Mouse (Mus musculus) B cell, adult 2 months (primary cell): ENCODE measurements around the gene Aunip.

Experiments
- DNase-seq, 2 experiments: peaks; one replicate each; pipeline ENCODE4 v3.0.0; 2022

The Aunip gene

DNA sequence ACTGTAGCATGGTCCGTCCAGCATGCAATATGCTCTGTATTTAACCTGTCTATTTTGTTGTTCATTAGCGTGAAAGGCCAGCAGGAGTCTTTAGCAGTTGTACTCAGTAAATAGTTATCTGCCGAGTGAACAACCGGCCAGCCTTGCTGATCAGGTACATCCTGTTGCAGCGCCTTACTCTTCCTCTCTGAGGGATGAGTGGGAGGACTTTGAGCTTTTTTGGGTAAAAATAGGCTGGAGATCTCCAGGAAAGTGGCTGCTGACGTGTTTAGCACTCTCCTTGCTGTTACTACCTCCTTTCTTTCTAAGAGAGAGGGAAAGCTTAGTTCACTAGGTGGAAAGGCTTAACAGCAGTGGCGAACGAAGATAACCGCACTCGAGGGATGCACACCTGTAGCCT is 6.9 kb downstream of the Aunip start:
- no peak for DNase-seq

- no peak for DNase-seq
Observed at GRCm38 (mm10) chr4:134518541-134518940, 7.7 kb downstream of the Aunip start.

DNA sequence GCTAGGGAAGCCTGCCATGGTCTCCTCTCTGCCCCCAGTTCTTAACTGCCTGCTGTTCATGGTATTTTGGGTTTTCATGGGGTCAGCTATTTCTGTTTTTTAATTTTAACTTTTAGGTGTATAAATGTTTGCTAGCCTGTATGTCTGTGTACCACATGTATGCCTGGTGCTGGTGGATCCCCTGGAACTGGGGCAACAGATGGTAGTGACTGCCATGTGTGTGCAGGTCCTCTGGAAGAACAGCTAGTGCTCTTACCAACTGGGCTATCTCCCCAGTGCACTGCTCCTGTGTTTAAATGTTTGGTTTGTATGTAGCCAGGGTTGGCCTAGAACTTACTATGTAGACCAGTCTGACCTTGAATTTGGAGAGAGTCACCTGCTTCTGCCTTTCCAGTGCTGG is 8.5 kb downstream of the Aunip start:
- DNase-seq, result no peak

DNA sequence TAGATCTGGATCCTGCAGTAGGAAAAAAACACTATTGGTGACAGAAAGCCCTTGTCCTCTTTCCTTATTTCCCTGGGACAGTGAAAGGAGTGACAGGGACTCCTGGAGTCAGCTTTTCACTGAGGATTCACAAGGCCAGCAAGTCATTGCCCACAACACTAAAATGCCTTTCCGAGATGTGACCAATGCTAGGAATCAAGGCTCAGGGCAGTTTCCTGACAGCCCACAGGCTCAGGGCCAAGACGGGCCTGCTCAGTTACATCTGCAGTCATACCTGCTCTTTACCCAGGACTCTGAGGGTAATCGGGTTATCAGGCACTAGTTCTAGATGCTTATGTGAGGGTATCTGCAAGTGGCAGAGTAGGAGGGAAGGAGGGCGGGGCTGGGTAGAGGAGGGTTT is 12.6 kb downstream of the Aunip start:
- DNase-seq, result no peak

- DNase-seq, result no peak
Observed at GRCm38 (mm10) chr4:134525806-134526205, 15.0 kb downstream of the Aunip start.

GRCm38 (mm10) chr4:134526220-134526619 is 15.4 kb downstream of the Aunip start:
- DNase-seq, result no peak

GRCm38 (mm10) chr4:134532928-134533327 is 22.1 kb downstream of the Aunip start:
- DNase-seq, result no peak

DNA sequence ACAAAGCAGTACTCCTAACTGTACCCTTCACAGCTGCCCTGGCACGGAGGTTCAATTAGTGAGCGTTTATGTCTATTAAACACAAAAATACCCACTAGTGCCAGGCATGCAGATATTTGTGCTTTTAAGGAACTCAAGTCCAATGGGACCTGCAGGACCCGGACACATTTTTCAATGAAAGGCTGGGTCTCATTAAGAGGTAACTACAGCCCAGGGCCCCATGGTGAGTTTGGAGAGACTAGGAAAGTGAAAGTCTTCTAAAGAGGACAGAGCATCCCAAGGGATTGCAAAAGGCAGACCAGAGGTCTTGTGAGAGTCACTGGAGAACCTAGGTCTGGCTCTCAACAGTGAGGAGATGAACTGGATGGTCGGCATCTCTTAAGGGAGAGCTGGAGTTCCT is 22.6 kb downstream of the Aunip start:
- DNase-seq, result no peak

GRCm38 (mm10) chr4:134534124-134534886 is 23.5 kb downstream of the Aunip start:
- peak; percentile 79 to 80 for DNase-seq

- peak; percentile 97 for DNase-seq
Observed at GRCm38 (mm10) chr4:134534932-134535786, 24.4 kb downstream of the Aunip start, which contains the start of gene Mtfr1l. Mtfr1l (minus strand) TSS chr4:134535387.

DNA sequence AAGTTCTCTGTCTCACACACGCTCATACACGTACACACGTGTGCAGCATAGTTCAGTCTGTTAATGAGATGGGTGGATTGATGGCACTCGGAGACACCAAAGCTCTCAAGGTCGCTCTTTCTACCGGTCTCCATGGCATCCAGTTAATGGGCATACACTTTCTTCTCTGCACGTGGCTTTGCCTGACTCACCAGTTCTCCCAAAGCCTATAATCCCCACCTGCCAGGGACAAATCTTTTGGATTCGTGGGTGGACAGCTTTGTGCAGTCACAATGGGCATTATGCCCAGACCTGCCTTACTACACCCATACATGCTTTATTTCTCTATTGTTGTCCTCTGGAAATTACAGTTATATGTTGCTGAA is 25.0 kb downstream of the Aunip start:
- no peak for DNase-seq

DNA sequence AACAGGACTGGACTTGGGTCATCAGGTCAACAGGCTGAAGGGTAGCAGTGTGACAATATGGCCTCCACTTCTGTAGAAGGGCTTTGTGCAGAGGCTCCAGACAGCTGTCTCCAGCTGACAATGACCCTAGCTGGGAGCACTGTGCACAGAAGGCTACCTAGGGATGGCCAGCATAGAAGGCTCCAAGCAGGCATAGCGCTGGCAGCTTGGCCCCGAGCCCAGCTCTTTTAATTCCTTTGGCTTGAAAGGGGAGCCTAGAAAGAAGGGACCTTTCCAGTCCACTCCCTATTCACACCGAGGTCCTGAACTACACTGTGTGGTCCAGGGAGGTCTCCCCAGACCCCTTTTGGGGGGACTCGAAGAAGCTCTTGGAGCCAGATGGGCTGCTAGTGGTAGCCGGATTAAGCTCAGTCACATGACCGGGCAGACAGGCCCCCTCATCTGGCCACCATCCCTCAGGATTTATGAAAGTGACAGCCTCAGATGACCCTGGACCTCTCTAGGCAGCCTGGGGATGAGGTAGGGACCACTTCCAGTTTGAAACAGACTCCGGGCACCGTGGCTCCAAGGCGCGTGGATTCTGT is 28.3 kb downstream of the Aunip start:
- DNase-seq, result no peak

GRCm38 (mm10) chr4:134542726-134543125 is 31.9 kb downstream of the Aunip start:
- no peak for DNase-seq

DNA sequence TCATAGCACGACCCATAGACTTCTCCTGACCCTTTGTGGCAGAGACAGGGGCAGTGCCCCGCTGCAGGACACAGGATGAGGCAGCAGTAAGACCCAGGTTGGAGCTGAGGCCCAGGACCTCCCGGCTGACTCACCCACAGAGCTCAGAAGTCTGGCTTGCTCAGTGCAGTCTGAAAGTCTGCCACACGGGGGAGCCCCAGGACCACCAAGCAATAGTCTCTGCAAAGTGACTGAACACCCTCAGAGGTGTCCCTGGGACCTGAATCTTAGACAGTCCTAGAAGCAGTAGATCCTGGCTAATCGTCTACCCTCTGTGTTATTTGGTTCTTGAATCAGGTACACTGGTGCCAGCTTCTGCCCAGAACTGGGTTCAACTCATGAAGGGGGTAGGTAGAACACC is 32.5 kb downstream of the Aunip start:
- DNase-seq, result peak; percentile 98 to 99

- DNase-seq, result no peak
Observed at GRCm38 (mm10) chr4:134546814-134547705, 36.3 kb downstream of the Aunip start.

DNA sequence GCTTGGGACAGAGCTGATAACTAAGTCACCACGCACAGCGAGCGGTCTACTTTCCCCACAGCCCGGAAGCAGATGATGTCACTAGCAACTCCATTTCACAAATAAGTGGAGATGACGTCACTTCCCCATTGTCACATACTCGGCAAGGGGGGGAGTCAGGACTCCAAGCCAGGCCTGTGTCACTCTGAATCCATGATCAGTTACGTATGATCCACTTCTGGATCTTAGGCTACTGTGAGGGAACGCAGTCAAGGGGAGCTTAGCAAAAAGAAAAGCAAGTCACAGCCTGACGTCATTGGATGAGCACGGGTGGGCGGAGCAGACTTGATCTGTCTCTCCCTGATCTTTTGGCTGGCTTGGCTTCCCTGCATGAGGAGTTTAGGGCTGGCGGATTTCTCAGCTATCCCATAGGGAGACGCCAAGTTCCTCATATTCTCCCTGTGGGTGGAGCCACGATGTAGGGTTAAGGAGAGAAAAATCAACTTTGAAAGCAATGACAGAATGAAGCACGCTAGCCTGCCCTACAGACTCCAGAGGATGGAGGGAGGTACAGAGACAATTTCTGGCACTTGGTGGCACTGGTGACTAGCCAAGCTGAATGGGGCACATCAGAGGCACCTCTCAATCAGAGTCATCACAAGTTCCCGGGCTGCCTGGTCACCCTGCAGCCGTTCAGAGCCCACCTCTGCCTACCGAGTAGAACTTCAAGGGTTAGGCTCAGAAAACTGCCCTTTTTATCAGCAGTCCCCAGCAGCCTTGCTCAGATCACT is 37.6 kb downstream of the Aunip start:
- DNase-seq, result peak; percentile 14 to 26

- DNase-seq, result no peak
Observed at GRCm38 (mm10) chr4:134549899-134550298, 39.1 kb downstream of the Aunip start.

DNA sequence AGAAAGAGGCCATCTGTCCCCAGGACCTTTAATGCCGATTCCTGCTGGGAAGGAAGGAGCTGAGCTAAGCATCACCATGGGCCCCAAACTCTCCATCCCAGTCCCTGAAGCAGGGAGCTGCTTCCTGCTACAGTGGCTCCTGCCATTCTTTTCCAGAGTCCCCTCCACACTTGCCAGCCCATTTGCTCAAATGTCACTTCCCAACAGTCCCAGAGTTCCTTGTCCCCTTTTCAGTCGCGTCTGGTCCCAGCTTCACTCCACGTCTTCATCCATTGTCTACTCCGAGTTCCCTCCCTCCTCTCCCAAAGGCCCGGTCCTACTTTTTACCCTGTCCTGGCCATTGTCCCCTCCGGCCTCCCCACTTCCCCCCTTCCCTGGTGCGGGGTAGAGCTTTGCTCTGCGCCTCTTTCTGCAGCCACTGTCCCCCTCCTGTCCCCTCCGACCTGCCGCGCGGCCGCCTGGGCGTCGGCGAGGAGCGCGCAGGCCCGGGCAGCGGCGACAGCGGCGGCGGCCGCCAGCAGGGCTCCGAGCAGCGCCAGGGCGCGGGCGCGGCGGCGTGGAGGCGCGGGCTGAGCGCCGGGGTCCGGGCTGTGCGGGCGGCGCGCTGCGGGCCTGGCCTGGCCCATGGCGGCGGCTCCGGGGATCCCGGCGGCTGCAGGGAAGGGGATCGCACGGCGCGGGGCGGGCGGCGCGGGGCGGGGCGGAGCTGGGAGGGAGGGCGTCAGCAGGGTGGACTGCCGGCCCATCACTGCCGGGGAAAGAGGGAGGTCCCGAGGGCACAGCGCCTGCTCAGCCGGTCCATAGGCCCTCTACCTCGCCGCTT is 40.9 kb downstream of the Aunip start, which contains the start of gene Selenon:
Gene Selenon, minus strand, starts transcription at position 673 of the 823 bp plus-strand sequence.
- peak; percentile 21 to 31 for DNase-seq

DNA sequence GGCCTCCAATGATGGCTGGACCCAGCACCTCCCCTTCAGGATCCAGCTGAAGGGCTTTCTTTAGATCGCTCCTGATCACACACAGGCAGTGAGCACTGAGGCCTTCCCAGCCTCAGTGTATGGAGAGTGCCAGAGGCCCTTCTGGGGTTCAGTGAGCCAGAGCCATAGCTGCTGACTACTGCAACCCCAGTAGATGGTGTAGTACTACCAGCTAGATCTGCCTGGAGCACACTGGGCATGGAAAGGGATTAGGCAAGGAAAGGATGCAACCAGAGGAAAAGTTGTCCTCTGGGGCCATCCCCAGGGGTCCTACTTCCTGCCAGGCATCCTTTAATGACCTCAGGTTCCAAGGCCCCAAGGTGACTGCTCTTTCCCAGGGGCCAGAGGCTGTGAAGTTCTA is 42.8 kb downstream of the Aunip start:
- DNase-seq, result no peak

- peak; percentile 55 to 63 for DNase-seq
Observed at GRCm38 (mm10) chr4:134555956-134556580, 45.3 kb downstream of the Aunip start.
